Mouse (Mus musculus) forebrain, embryonic 13.5 days (tissue): ENCODE data around the gene Ssc5d. TPM values are rescaled to one million over a fixed set of nuclear protein-coding genes. Genes with fewer than 3 reads are reported as not detected.
A peak's percentile ranks its signal among the peaks of the same experiment; 100 is the strongest.
"Not testable (repeated sequence)": the region's sequence is repeated elsewhere in the genome, so short reads cannot be mapped to it uniquely, and the experiment has no call there.

Experiments used
- ATAC-seq: fragments of 200-750 bp; cut with Nextera tagmentation; 2 replicates; pipeline ENCODE4 v1.8.0; 2017
- H3K27ac ChIP-seq: fragments of 300-500 bp; sonication (generic); 2 replicates; pipeline ENCODE4 v1.5.1; 2015; ENCODE audit warnings: inconsistent platforms, mild to moderate bottlenecking, moderate library complexity
- H3K27me3 ChIP-seq: fragments of 300-500 bp; sonication (generic); 2 replicates; pipeline ENCODE4 v1.6.1; 2015; ENCODE audit warnings: mild to moderate bottlenecking, inconsistent platforms
- H3K36me3 ChIP-seq: fragments of 300-500 bp; sonication (generic); 2 replicates; pipeline ENCODE4 v1.6.1; 2015; ENCODE audit warnings: mild to moderate bottlenecking, inconsistent platforms; ENCODE audit not compliant: poor library complexity, severe bottlenecking
- H3K4me1 ChIP-seq: fragments of 300-500 bp; sonication (generic); 2 replicates; pipeline ENCODE4 v1.6.1; 2015; ENCODE audit warnings: inconsistent platforms
- H3K4me2 ChIP-seq: fragments of 300-500 bp; sonication (generic); 2 replicates; pipeline ENCODE4 v1.6.1; 2015; ENCODE audit warnings: inconsistent platforms, mild to moderate bottlenecking, moderate library complexity
- H3K4me3 ChIP-seq: fragments of 300-500 bp; sonication (generic); 2 replicates; pipeline ENCODE4 v1.5.1; 2015; ENCODE audit warnings: mild to moderate bottlenecking, inconsistent platforms
- H3K9ac ChIP-seq: fragments of 300-500 bp; sonication (generic); 2 replicates; pipeline ENCODE4 v1.6.1; 2015; ENCODE audit warnings: mild to moderate bottlenecking, inconsistent platforms
- H3K9me3 ChIP-seq: fragments of 300-500 bp; sonication (generic); replicated peaks from 2 replicates; pipeline ENCODE4 v1.6.1; 2016; ENCODE audit warnings: inconsistent platforms
- WGBS: fragments of 180-500 bp; shearing (Covaris S2); methylation state at CpG from one replicate; pipeline ENCODE4 v1.1.7; 2015; 5-methylcytosine and 5-hydroxymethylcytosine counted together
- polyA plus RNA-seq: library from polyadenylated mRNA; unstranded; fragments of >200 nt; fragmentation: Nextera tagmentation; extraction: Ambion mirVana; gene quantifications from 2 replicates; pipeline ENCODE4 v1.2.1, GENCODE M21; 2015

Ssc5d gene
- polyA plus RNA-seq, result 0.23 and 0.30 TPM in 2 replicates

- Histone ChIP-seq H3K9me3 (no peaks in the 10 kb centered on the region), H3K36me3 (peaks cover 9% of the 10 kb centered on the region), H3K4me1 (peaks cover 58% of the 10 kb centered on the region), H3K4me3 (no peak within 1 kb of the TSS), H3K27me3 (no peaks in the 10 kb centered on the region), H3K27ac (peak within 1 kb of the TSS; percentile 99), H3K9ac (peak within 1 kb of the TSS; percentile 73), H3K4me2 (peak within 1 kb of the TSS; percentile 74)
- WGBS, result 10% methylated on average over 6 of the region's 6 CpGs
- no peak for ATAC-seq
These were observed at the start of gene Ssc5d for GRCm38 (mm10) chr7:4925441-4926381. Ssc5d (plus strand) TSS chr7:4925785.

- H3K9me3 ChIP-seq, result no peaks in the 10 kb centered on the region
- no peaks in the 10 kb centered on the region for H3K27me3 ChIP-seq
- peak within 1 kb of the TSS; percentile 61 for H3K9ac ChIP-seq
- peak within 1 kb of the TSS; percentile 77 for H3K4me2 ChIP-seq
- WGBS, result under 1% methylated on average over 22 of the region's 22 CpGs
- peak; percentile 100 for ATAC-seq
- H3K27ac ChIP-seq, result peak within 1 kb of the TSS; percentile 53; the same call in 1 of the 2 replicates
- H3K4me1 ChIP-seq, result peaks cover 16% of the 10 kb centered on the region
- peak within 1 kb of the TSS; percentile 51 for H3K4me3 ChIP-seq
- H3K36me3 ChIP-seq, result no peaks in the 10 kb centered on the region
These were observed 48.8 kb upstream of the Ssc5d start, which contains the start of gene Isoc2a for GRCm38 (mm10) chr7:4876753-4877221. Isoc2a (plus strand) TSS chr7:4877153.

- peak overlapping the region; percentile 61 for H3K9ac ChIP-seq
- ATAC-seq, result no peak; the same call in 1 of the 2 replicates
These were observed 48.4 kb upstream of the Ssc5d start for GRCm38 (mm10) chr7:4877226-4877625.

GRCm38 (mm10) chr7:4878186-4878585, 47.4 kb upstream of the Ssc5d start:
- Histone ChIP-seq H3K36me3 (no peaks in the 10 kb centered on the region), H3K27me3 (no peaks in the 10 kb centered on the region), H3K9me3 (no peaks in the 10 kb centered on the region), H3K27ac (no peak overlapping the region), H3K4me3 (no peak overlapping the region), H3K9ac (no peak overlapping the region), H3K4me1 (peaks cover 16% of the 10 kb centered on the region), H3K4me2 (no peak overlapping the region; the same call in 1 of the 2 replicates)
- ATAC-seq, result no peak

More at GRCm38 (mm10) chr7:4877226-4877625, 48.4 kb upstream of the Ssc5d start:
- H3K4me1 ChIP-seq, result peaks cover 16% of the 10 kb centered on the region
- peak overlapping the region; percentile 77 for H3K4me2 ChIP-seq
- no peaks in the 10 kb centered on the region for H3K27me3 ChIP-seq
- no peaks in the 10 kb centered on the region for H3K36me3 ChIP-seq
- peak overlapping the region; percentile 51 for H3K4me3 ChIP-seq
- whole genome bisulfite sequencing, result 5% methylated on average over 11 of the region's 11 CpGs
- no peak overlapping the region for H3K27ac ChIP-seq
- H3K9me3 ChIP-seq, result no peaks in the 10 kb centered on the region

GRCm38 (mm10) chr7:4879036-4879435, 46.5 kb upstream of the Ssc5d start:
- not testable (repeated sequence) for H3K36me3 ChIP-seq, ATAC-seq, H3K4me3 ChIP-seq, H3K27ac ChIP-seq, H3K9ac ChIP-seq, H3K4me2 ChIP-seq, H3K27me3 ChIP-seq, H3K9me3 ChIP-seq
- peaks cover 16% of the 10 kb centered on the region for H3K4me1 ChIP-seq
- 93% methylated on average over 1 of the region's 1 CpGs for WGBS

GRCm38 (mm10) chr7:4886680-4887079, 38.9 kb upstream of the Ssc5d start:
- 77% methylated on average over 4 of the region's 4 CpGs for WGBS
- Histone ChIP-seq H3K4me3 (no peak overlapping the region), H3K4me2 (no peak overlapping the region), H3K36me3 (no peaks in the 10 kb centered on the region), H3K27me3 (no peaks in the 10 kb centered on the region), H3K4me1 (no peaks in the 10 kb centered on the region), H3K27ac (no peak overlapping the region), H3K9me3 (no peaks in the 10 kb centered on the region), H3K9ac (no peak overlapping the region)
- no peak for ATAC-seq

- H3K36me3 ChIP-seq, result no peaks in the 10 kb centered on the region
- H3K4me2 ChIP-seq, result no peak overlapping the region
- H3K9me3 ChIP-seq, result no peaks in the 10 kb centered on the region
- no peak overlapping the region for H3K4me3 ChIP-seq
- WGBS, result 77% methylated on average over 10 of the region's 11 CpGs
- H3K27me3 ChIP-seq, result peaks cover 10% of the 10 kb centered on the region; the same call in 1 of the 2 replicates
- peaks cover 11% of the 10 kb centered on the region for H3K4me1 ChIP-seq
- no peak for ATAC-seq
- no peak overlapping the region for H3K9ac ChIP-seq
- no peak overlapping the region for H3K27ac ChIP-seq
These were observed 30.4 kb upstream of the Ssc5d start for GRCm38 (mm10) chr7:4895186-4895585.

GRCm38 (mm10) chr7:4898851-4899648, 26.5 kb upstream of the Ssc5d start:
- peak overlapping the region; percentile 45 for H3K9ac ChIP-seq
- peaks cover 15% of the 10 kb centered on the region; the same call in 1 of the 2 replicates for H3K27me3 ChIP-seq
- peak overlapping the region; percentile 25 for H3K4me3 ChIP-seq
- peak; percentile 60 for ATAC-seq
- WGBS, result 19% methylated on average over 15 of the region's 18 CpGs
- no peaks in the 10 kb centered on the region for H3K9me3 ChIP-seq
- no peak overlapping the region for H3K27ac ChIP-seq
- no peaks in the 10 kb centered on the region for H3K36me3 ChIP-seq
- H3K4me1 ChIP-seq, result peaks cover 11% of the 10 kb centered on the region
- peak overlapping the region; percentile 54 for H3K4me2 ChIP-seq

- Histone ChIP-seq H3K9me3 (no peaks in the 10 kb centered on the region), H3K27me3 (peaks cover 15% of the 10 kb centered on the region; the same call in 1 of the 2 replicates), H3K4me3 (peak overlapping the region; percentile 25), H3K9ac (peak overlapping the region; percentile 45), H3K27ac (no peak overlapping the region), H3K36me3 (no peaks in the 10 kb centered on the region), H3K4me1 (peaks cover 11% of the 10 kb centered on the region), H3K4me2 (peak overlapping the region; percentile 54)
- ATAC-seq, result peak; percentile 60
- WGBS, result 6% methylated on average over 19 of the region's 19 CpGs
These were observed 25.7 kb upstream of the Ssc5d start for GRCm38 (mm10) chr7:4899649-4900522.

GRCm38 (mm10) chr7:4900523-4900851, 25.1 kb upstream of the Ssc5d start:
- Histone ChIP-seq H3K9ac (no peak overlapping the region), H3K4me3 (0 out of 2 replicates have a peak overlapping the region, but pooled peaks have one; percentile 25), H3K9me3 (no peaks in the 10 kb centered on the region), H3K27me3 (peaks cover 15% of the 10 kb centered on the region; the same call in 1 of the 2 replicates), H3K27ac (no peak overlapping the region), H3K4me2 (peak overlapping the region; percentile 54), H3K36me3 (no peaks in the 10 kb centered on the region), H3K4me1 (peaks cover 11% of the 10 kb centered on the region)
- ATAC-seq, result no peak
- 12% methylated on average over 11 of the region's 11 CpGs for WGBS

GRCm38 (mm10) chr7:4901171-4901570, 24.4 kb upstream of the Ssc5d start:
- Histone ChIP-seq H3K36me3 (no peaks in the 10 kb centered on the region), H3K27ac (no peak overlapping the region), H3K4me1 (peaks cover 11% of the 10 kb centered on the region), H3K27me3 (peaks cover 15% of the 10 kb centered on the region; the same call in 1 of the 2 replicates), H3K4me2 (no peak overlapping the region), H3K9ac (no peak overlapping the region), H3K4me3 (no peak overlapping the region), H3K9me3 (no peaks in the 10 kb centered on the region)
- ATAC-seq, result no peak
- 49% methylated on average over 8 of the region's 8 CpGs for WGBS
